Mouse (Mus musculus): Measurements from ENCODE around the gene Bsdc1. TPM values are rescaled to one million over a fixed set of nuclear protein-coding genes. Genes with fewer than 3 reads are reported as not detected.

Bsdc1 gene
- total and polyA plus RNA-seq, 2 experiments from 2014 or later = 18.7 to 58.4 TPM

- Histone ChIP-seq H3K4me2 (ENCODE audit: low read depth, low read length) (no peak overlapping the region), H3K9me3 (replicated peaks; ENCODE audit: control insufficient read depth, low read length) (no peaks in the 10 kb centered on the region), H3K4me1 (ENCODE audit: control insufficient read depth, insufficient read depth) (peaks cover 49% of the 10 kb centered on the region), H3K9ac (replicated peaks; ENCODE audit: low read depth, low read length) (no peak overlapping the region), H3K27ac (ENCODE audit: low read depth) (no peak overlapping the region), H3K36me3 (replicated peaks; ENCODE audit: control insufficient read depth, insufficient read depth, low read length) (no peaks in the 10 kb centered on the region), H3K4me3 (ENCODE audit: low read depth, low read length) (no peak overlapping the region), H3K27me3 (ENCODE audit: control insufficient read depth, insufficient read depth, low read length) (no peaks in the 10 kb centered on the region)
- TF ChIP-seq CTCF (IDR thresholded peaks at IDR 0.05; ENCODE audit: low read depth) (no peak), EP300 (IDR thresholded peaks at IDR 0.05; ENCODE audit: low read depth) (no peak)
- DNase-seq (ENCODE audit: low spot score) = no peak
- WGBS = 88% methylated on average over 3 of the region's 3 CpGs
- ATAC-seq (ENCODE audit: insufficient read depth, low read depth) = no peak
Measured at GRCm38 (mm10) chr4:129505511-129505910, 44.1 kb downstream of the Bsdc1 start.

- no peak for DNase-seq (ENCODE audit: low spot score)
- Histone ChIP-seq H3K9ac (replicated peaks; ENCODE audit: low read depth, low read length) (no peak overlapping the region), H3K36me3 (replicated peaks; ENCODE audit: control insufficient read depth, insufficient read depth, low read length) (no peaks in the 10 kb centered on the region), H3K27ac (ENCODE audit: low read depth) (peak overlapping the region; percentile 31), H3K4me2 (ENCODE audit: low read depth, low read length) (no peak overlapping the region), H3K9me3 (replicated peaks; ENCODE audit: control insufficient read depth, low read length) (no peaks in the 10 kb centered on the region), H3K27me3 (ENCODE audit: control insufficient read depth, insufficient read depth, low read length) (no peaks in the 10 kb centered on the region), H3K4me3 (ENCODE audit: low read depth, low read length) (no peak overlapping the region), H3K4me1 (ENCODE audit: control insufficient read depth, insufficient read depth) (peaks cover 34% of the 10 kb centered on the region)
- 49% methylated on average over 9 of the region's 10 CpGs for WGBS
- no peak; the same call in 1 of the 2 replicates for ATAC-seq (ENCODE audit: insufficient read depth, low read depth)
- TF ChIP-seq EP300 (IDR thresholded peaks at IDR 0.05; ENCODE audit: low read depth) = no peak
- no peak for TF ChIP-seq CTCF (IDR thresholded peaks at IDR 0.05; ENCODE audit: low read depth)
Measured at GRCm38 (mm10) chr4:129507434-129508236, 46.3 kb downstream of the Bsdc1 start.

DNA sequence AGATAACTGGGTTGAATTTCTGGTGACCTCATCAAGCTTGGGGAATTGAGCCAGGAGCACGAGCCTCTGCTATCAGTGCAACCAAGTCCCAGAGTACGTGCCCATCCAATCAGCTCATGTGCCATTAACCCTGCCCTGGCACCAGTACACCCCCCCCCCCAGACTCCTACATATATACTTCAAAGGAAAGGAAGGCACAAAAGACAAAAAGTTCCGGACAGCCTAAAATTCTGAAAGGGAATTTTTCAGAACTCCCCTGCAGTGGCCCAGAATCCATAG, 46.8 kb downstream of the Bsdc1 start:
- H3K9ac ChIP-seq (replicated peaks; ENCODE audit: low read depth, low read length) = no peak overlapping the region
- peak overlapping the region; percentile 31 for H3K27ac ChIP-seq (ENCODE audit: low read depth)
- no peaks in the 10 kb centered on the region for H3K27me3 ChIP-seq (ENCODE audit: control insufficient read depth, insufficient read depth, low read length)
- H3K4me1 ChIP-seq (ENCODE audit: control insufficient read depth, insufficient read depth) = peaks cover 29% of the 10 kb centered on the region
- no peaks in the 10 kb centered on the region for H3K9me3 ChIP-seq (replicated peaks; ENCODE audit: control insufficient read depth, low read length)
- no peak for DNase-seq (ENCODE audit: low spot score)
- no peaks in the 10 kb centered on the region for H3K36me3 ChIP-seq (replicated peaks; ENCODE audit: control insufficient read depth, insufficient read depth, low read length)
- no peak overlapping the region for H3K4me2 ChIP-seq (ENCODE audit: low read depth, low read length)
- TF ChIP-seq EP300 (IDR thresholded peaks at IDR 0.05; ENCODE audit: low read depth) (no peak; the same call in 1 of the 2 replicates), CTCF (IDR thresholded peaks at IDR 0.05; ENCODE audit: low read depth) (no peak)
- WGBS = 24% methylated on average over 3 of the region's 3 CpGs
- ATAC-seq (ENCODE audit: insufficient read depth, low read depth) = peak; percentile 75
- no peak overlapping the region for H3K4me3 ChIP-seq (ENCODE audit: low read depth, low read length)

- no peak for TF ChIP-seq CTCF (IDR thresholded peaks at IDR 0.05; ENCODE audit: low read depth)
- TF ChIP-seq EP300 (IDR thresholded peaks at IDR 0.05; ENCODE audit: low read depth) = no peak
- peaks cover 20% of the 10 kb centered on the region for H3K4me1 ChIP-seq (ENCODE audit: control insufficient read depth, insufficient read depth)
Measured at GRCm38 (mm10) chr4:129508834-129509600, 47.6 kb downstream of the Bsdc1 start.

DNA sequence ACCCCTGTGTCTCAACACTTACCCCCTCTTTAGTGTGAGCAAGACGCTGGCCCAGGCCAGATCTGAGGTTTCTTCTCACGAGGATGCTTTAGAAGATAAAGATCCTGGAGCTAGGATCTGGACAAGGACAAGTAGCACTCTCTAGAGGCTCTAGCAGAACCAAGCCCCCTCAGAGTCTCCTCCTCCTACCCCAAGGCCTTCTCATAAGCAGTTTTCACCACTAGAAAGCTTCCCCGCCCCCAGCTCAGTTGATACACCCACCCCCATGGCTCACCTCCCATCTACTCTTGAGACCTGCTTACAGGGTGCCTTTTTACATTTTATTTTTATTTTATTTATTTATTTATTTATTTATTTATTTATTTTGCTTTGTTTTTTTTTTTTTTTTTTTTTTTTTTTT, 48.3 kb downstream of the Bsdc1 start:
- WGBS = 71% methylated on average over 3 of the region's 3 CpGs
- Histone ChIP-seq H3K27me3 (ENCODE audit: control insufficient read depth, insufficient read depth, low read length) (no peaks in the 10 kb centered on the region), H3K4me1 (ENCODE audit: control insufficient read depth, insufficient read depth) (peaks cover 16% of the 10 kb centered on the region), H3K9me3 (replicated peaks; ENCODE audit: control insufficient read depth, low read length) (no peaks in the 10 kb centered on the region), H3K4me2 (ENCODE audit: low read depth, low read length) (no peak overlapping the region), H3K9ac (replicated peaks; ENCODE audit: low read depth, low read length) (no peak overlapping the region), H3K27ac (ENCODE audit: low read depth) (no peak overlapping the region), H3K4me3 (ENCODE audit: low read depth, low read length) (no peak overlapping the region), H3K36me3 (replicated peaks; ENCODE audit: control insufficient read depth, insufficient read depth, low read length) (no peaks in the 10 kb centered on the region)
- TF ChIP-seq EP300 (IDR thresholded peaks at IDR 0.05; ENCODE audit: low read depth) = no peak
- TF ChIP-seq CTCF (IDR thresholded peaks at IDR 0.05; ENCODE audit: low read depth) = no peak
- no peak for DNase-seq (ENCODE audit: low spot score)
- no peak for ATAC-seq (ENCODE audit: insufficient read depth, low read depth)

More at GRCm38 (mm10) chr4:129508834-129509600, 47.6 kb downstream of the Bsdc1 start:
- Histone ChIP-seq H3K4me3 (ENCODE audit: low read depth, low read length) (no peak overlapping the region), H3K4me2 (ENCODE audit: low read depth, low read length) (no peak overlapping the region), H3K27ac (ENCODE audit: low read depth) (no peak overlapping the region), H3K9ac (replicated peaks; ENCODE audit: low read depth, low read length) (no peak overlapping the region), H3K27me3 (ENCODE audit: control insufficient read depth, insufficient read depth, low read length) (no peaks in the 10 kb centered on the region), H3K9me3 (replicated peaks; ENCODE audit: control insufficient read depth, low read length) (no peaks in the 10 kb centered on the region), H3K36me3 (replicated peaks; ENCODE audit: control insufficient read depth, insufficient read depth, low read length) (no peaks in the 10 kb centered on the region)
- DNase-seq (ENCODE audit: low spot score) = no peak
- no peak for ATAC-seq (ENCODE audit: insufficient read depth, low read depth)
- 61% methylated on average over 15 of the region's 15 CpGs for WGBS

Data from heart, postnatal 0 days (tissue).